Mouse (Mus musculus): ENCODE measurements around the gene Nphs2.

GRCm38 (mm10) chr1:156340847-156341246 is 30.3 kb downstream of the Nphs2 start:
- TF ChIP-seq POLR2A (IDR thresholded peaks at IDR 0.05; ENCODE audit: borderline replicate concordance, low read depth, low read length) (no peak), CTCF (IDR thresholded peaks at IDR 0.05; ENCODE audit: low read depth, low read length) (no peak)
